In the genomic region with DNA sequence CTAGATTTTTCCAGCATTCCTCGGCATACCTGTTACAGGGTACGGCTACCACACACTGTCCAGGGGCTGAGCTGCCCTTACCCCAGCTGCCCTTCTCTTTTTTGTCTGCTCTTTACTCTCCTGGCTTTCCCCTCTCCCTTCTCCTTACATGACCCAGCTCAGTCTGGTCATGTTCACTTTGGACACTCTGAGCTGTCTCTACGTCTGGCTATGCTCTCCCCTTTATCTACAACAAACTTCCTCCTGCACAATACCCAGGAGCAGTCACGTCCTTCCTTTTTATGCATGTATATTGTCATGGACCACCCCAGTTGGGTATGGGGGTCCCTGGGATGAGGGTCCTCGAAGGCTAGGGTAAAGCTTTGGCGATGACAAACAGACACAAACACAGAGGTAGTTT, we compare ENCODE assay signal across 31 mouse cellular contexts. TPM values are rescaled to one million over a fixed set of nuclear protein-coding genes. Genes with fewer than 3 reads are reported as not detected.
"Had no signal": no experiment of that assay in that cellular context is flagged by ENCODE, and none has a peak within 500 bp of the region (broad histone marks: within the 10 kb centered on the region; RNA-seq: fewer than 3 reads in every experiment).

No protein-coding gene starts in this region.

- H3K9ac ChIP-seq: limb, embryonic 13.5 days; liver, embryonic 15.5 days; neural tube, embryonic 12.5 days; neural tube, embryonic 15.5 days had no signal

- H3K36me3 ChIP-seq: limb, embryonic 10.5 days; limb, embryonic 13.5 days; liver, embryonic 15.5 days; midbrain, embryonic 10.5 days; neural tube, embryonic 12.5 days; neural tube, embryonic 15.5 days had no signal

- H3K4me3 ChIP-seq: layer of hippocampus, adult 2 months; limb, embryonic 10.5 days; limb, embryonic 13.5 days; liver, embryonic 15.5 days; midbrain, embryonic 10.5 days; neural tube, embryonic 12.5 days; neural tube, embryonic 15.5 days had no signal

- H3K27ac ChIP-seq: kidney, postnatal 0 days; layer of hippocampus, adult 2 months; limb, embryonic 10.5 days; limb, embryonic 13.5 days; liver, embryonic 15.5 days; midbrain, embryonic 10.5 days; neural tube, embryonic 12.5 days; neural tube, embryonic 15.5 days had no signal

- H3K9me3 ChIP-seq: limb, embryonic 10.5 days; limb, embryonic 13.5 days; liver, embryonic 15.5 days; midbrain, embryonic 10.5 days; neural tube, embryonic 12.5 days; neural tube, embryonic 15.5 days had no signal

- DNase-seq: kidney, adult 2 months; kidney, postnatal 25 days; layer of hippocampus, adult 9-11 months; lung, adult 2 months; lung, postnatal 14 days; lung, postnatal 4 days; midbrain, embryonic 14.5 days; right cerebral cortex, adult 18-20 months; right cerebral cortex, postnatal 25 days; thymus, adult 18-20 months; thymus, postnatal 36 days had no signal

- H3K4me2 ChIP-seq: limb, embryonic 13.5 days; liver, embryonic 11.5 days; liver, embryonic 15.5 days; neural tube, embryonic 12.5 days; neural tube, embryonic 15.5 days had no signal

- H3K27me3 ChIP-seq: limb, embryonic 13.5 days; liver, embryonic 15.5 days; neural tube, embryonic 12.5 days; neural tube, embryonic 15.5 days had no signal

RNA-seq across cellular contexts. Expression of gene Gm10203, which starts 5.7 kb away (rescaled TPM):
- total RNA-seq: layer of hippocampus, adult 2 months; layer of hippocampus, postnatal 25 days; left cerebral cortex, adult 18-20 months; left cerebral cortex, postnatal 25 days; megakaryocyte progenitor cell, adult 5-6 weeks had no signal
- polyA plus RNA-seq: kidney, adult 2 months; kidney, embryonic 14.5 days; kidney, postnatal 0 days; large intestine, adult 2 months; limb, embryonic 10.5 days; limb, embryonic 13.5 days; liver, embryonic 11.5 days; liver, embryonic 15.5 days; lung, adult 2 months; lung, embryonic 16.5 days; midbrain, embryonic 10.5 days; midbrain, embryonic 14.5 days; neural tube, embryonic 12.5 days; neural tube, embryonic 15.5 days; spleen, adult 2 months; stomach, embryonic 16.5 days; testis, adult 2 months; urinary bladder, adult 2 months had no signal
